Mouse (Mus musculus): Measurements from ENCODE around the gene Cyp1b1.

DNA sequence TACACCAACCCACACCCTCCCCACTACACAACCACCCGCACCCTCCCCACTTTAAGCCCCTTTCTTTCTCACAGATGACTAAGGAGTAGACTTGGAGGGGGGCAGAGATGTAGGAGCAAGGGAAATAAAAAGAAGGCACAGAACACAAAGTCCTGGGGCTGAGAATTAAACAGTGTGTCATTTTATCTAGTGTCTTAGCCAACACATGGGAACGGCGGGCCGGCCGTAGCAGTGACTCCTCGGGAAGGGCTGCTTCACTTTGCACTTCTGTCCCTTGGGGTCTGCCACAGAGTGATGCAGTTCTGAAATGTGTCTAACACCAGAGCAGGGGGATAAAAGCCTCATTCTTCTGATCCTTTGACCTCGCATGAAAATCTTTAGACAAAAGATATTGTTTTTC lies 5.8 kb upstream of the Cyp1b1 start:
- TF ChIP-seq CTCF (conservative IDR thresholded peaks at IDR 0.05; ENCODE audit: low read length) (no peak), POU5F1 (IDR thresholded peaks at IDR 0.05; ENCODE audit: borderline replicate concordance, low read length) (no peak)
